Mouse (Mus musculus) testis, adult 2 months (tissue): ENCODE measurements at regions not wholly inside any gene's neighbourhood (a gene's known extent, or its start where the extent isn't known, plus 50 kb on each side); places are given as distances from the start of the nearest gene placed in this dataset.

Experiments used
- H3K27ac ChIP-seq: fragments of 200-500 bp; 2 replicates; pipeline ENCODE4 v1.5.1; 2012; ENCODE audit warnings: low read depth, low read length; ENCODE audit not compliant: control insufficient read depth, insufficient read depth
- H3K27me3 ChIP-seq: fragments of 200-500 bp; 2 replicates; pipeline ENCODE4 v1.6.1; 2012; ENCODE audit warnings: mild to moderate bottlenecking, low read length, moderate library complexity; ENCODE audit not compliant: control insufficient read depth, insufficient read depth
- H3K36me3 ChIP-seq: fragments of 200-500 bp; 2 replicates; pipeline ENCODE4 v1.6.1; 2012; ENCODE audit warnings: mild to moderate bottlenecking, low read length; ENCODE audit not compliant: control insufficient read depth, insufficient read depth
- H3K4me1 ChIP-seq: fragments of 200-500 bp; 2 replicates; pipeline ENCODE4 v1.6.1; 2012; ENCODE audit warnings: low read length; ENCODE audit not compliant: control insufficient read depth, insufficient read depth
- H3K4me3 ChIP-seq: fragments of 200-500 bp; 2 replicates; pipeline ENCODE4 v1.5.1; 2012; ENCODE audit warnings: low read depth, mild to moderate bottlenecking, low read length, moderate library complexity, mixed read lengths; ENCODE audit not compliant: control insufficient read depth
- CTCF ChIP-seq: fragments of 200-500 bp; IDR thresholded peaks from 2 replicates; pipeline ENCODE4 v1.5.1; 2012; ENCODE audit warnings: low read depth, mild to moderate bottlenecking, inconsistent platforms, low read length, moderate library complexity; ENCODE audit not compliant: control insufficient read depth, insufficient read depth, insufficient replicate concordance
- POLR2A ChIP-seq: fragments of 200-500 bp; IDR thresholded peaks from 2 replicates; pipeline ENCODE4 v1.6.1; 2012; ENCODE audit warnings: low read depth, mild to moderate bottlenecking, inconsistent platforms, low read length, moderate library complexity; ENCODE audit not compliant: control insufficient read depth

DNA sequence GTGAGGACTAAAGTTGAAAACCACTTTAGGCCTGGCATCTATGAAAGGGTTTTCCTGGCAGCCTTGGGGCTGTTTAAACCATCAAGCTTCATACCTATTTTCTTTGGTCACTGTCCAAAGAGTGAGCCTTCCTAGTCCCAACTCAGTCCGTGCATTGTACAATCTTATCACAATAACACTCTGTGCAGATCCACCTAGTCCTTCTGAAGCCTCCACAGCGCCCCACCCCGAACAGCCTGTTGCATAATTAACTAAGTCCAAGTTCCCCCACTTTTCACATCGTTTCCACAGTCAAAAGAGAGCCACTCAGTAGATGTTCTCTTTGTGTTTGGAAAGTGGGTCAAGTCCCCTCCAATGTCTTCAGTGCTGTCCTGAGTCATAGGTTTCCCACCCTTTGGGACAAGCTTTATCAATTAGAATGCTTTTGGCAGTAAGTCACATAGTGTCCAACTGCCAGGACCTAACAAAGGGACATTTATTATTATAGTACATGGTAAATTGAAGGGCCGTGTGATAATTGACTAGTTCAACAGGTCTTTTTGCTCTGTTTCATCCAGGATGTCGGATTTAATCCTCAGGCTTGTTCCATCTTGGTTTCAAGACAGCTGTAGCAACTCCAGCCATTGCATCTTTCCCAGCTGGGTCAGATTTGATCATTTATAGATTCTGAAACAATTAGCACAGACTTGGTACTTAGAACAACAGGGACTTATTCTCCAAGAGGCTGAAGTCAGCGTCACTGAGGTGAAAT lies 187.0 kb upstream of the Jade1 start:
- no peak overlapping the region for H3K4me3 ChIP-seq
- TF ChIP-seq POLR2A (no peak), CTCF (no peak)
- H3K27ac ChIP-seq, result no peak overlapping the region
- peaks cover 3% of the 10 kb centered on the region; the same call in 1 of the 2 replicates for H3K4me1 ChIP-seq
- no peaks in the 10 kb centered on the region for H3K36me3 ChIP-seq
- H3K27me3 ChIP-seq, result no peaks in the 10 kb centered on the region

DNA sequence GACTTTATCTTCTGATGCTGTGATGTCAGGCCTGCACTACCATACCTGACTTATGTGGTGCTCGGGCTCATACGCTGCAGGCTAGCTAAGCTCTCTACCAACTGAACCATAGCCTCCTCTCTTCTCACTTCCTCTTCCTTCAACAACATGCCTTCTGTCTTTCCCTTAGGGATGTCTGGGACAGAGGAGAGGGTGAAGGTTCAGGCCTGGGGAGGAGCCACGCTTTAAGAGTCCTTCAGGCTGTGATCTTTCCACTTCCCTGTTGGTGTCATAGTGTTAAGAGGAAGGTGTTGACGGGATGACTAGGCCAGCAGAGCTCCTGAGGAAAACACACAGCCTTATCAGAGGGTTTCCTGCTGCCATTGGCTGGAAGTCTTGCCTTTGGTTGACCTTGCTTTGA lies 188.8 kb upstream of the Jade1 start:
- Histone ChIP-seq H3K36me3 (no peaks in the 10 kb centered on the region), H3K27ac (no peak overlapping the region), H3K27me3 (no peaks in the 10 kb centered on the region), H3K4me3 (no peak overlapping the region), H3K4me1 (peaks cover 3% of the 10 kb centered on the region; the same call in 1 of the 2 replicates)
- TF ChIP-seq POLR2A (no peak), CTCF (no peak)

DNA sequence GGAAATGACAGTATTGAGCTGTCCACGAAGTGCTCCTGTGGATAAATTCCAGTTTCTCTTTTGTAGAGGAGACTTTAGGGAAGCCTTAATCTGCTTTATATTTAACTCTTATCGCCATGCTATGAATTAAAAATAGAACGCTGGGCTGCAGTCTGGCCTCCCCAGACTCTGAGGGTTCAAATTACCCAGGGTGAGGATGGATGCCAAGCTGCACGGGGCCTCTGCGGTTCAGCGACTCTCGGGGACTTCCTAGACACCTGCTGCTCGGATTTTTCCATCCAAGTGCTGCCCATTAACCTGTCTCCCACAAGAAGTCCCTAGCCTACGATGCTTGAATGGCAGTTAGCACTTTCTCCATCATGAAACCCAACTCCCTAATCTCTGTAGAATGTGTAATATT lies 189.3 kb upstream of the Jade1 start:
- Histone ChIP-seq H3K27me3 (no peaks in the 10 kb centered on the region), H3K4me3 (no peak overlapping the region), H3K36me3 (no peaks in the 10 kb centered on the region), H3K4me1 (peaks cover 3% of the 10 kb centered on the region; the same call in 1 of the 2 replicates), H3K27ac (no peak overlapping the region)
- no peak for TF ChIP-seq POLR2A
- no peak for TF ChIP-seq CTCF

DNA sequence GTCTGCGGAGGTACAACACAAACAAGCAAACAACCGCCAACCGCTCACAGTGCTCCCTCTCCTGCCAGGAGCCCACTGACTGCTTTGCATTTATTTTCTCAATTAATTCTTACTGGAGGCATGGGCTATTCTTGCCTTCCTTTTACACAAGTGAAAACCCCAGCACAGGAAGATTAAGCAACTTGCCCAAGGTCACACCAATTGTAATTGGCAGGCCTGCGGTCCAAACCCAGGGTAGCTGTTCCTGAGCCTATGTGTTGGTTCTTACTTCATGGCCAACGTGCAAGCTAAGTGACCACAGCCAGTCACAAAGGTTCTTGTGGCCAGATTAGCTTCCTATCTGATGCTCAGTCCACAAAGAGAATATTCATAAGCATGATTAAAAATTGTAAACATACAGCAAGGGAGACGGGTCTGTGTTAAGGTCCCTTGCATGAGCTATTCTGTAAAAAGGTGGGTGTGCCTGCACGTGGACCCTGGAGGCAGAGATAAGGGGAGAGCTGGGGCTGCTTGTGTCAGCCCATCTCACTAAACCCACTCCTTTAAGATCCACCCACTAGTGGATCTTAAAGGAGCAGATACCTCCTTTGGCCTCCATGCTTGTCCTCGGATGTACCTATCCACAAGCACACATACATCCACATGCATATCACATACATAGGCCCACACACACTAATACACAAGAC lies 190.2 kb upstream of the Jade1 start:
- H3K27ac ChIP-seq, result no peak overlapping the region
- no peak overlapping the region for H3K4me3 ChIP-seq
- H3K36me3 ChIP-seq, result no peaks in the 10 kb centered on the region
- peaks cover 3% of the 10 kb centered on the region; the same call in 1 of the 2 replicates for H3K4me1 ChIP-seq
- no peak for TF ChIP-seq CTCF
- TF ChIP-seq POLR2A, result no peak
- H3K27me3 ChIP-seq, result no peaks in the 10 kb centered on the region

DNA sequence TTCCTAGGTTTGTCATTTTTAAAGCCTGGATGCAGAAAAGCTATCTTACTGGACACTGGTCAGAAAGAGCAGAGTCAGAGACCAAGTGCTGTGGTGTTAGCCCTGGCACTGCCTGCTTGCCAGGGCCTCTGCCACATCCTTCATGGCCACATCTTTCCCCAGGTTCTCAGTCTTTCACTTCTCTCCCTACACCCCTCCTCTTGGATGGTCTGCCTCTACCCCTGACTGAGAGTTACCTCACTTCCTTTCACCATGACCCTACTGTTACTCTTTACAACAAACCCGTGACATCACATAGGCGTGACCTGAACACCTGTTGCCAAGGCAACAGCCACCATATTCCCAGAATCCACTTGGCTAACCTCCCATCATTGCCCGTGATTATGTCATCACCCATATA lies 191.6 kb upstream of the Jade1 start:
- Histone ChIP-seq H3K4me1 (peaks cover 3% of the 10 kb centered on the region; the same call in 1 of the 2 replicates), H3K27ac (peak overlapping the region; percentile 69; the same call in 1 of the 2 replicates), H3K4me3 (no peak overlapping the region), H3K27me3 (no peaks in the 10 kb centered on the region), H3K36me3 (no peaks in the 10 kb centered on the region)
- TF ChIP-seq CTCF, result no peak
- TF ChIP-seq POLR2A, result no peak

DNA sequence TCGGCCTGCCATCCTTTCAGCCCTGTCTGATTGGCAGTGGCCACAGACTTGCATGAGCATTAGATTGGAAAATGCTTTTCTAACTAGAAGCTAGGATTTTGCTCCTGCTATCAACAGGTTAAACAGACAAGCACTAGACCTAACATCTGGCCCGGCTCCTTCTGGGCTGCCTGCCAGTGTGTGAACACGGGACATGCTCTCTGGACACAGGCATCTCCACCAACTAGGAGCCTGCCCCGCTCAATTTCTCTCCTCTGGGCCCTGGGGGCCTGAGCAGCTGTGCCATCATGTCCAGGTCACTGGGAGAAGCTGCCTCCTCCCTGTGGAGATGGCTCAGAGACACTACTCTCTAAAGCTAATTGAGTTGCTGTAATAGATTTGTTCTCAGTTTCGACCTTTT lies 195.3 kb upstream of the Jade1 start:
- H3K27ac ChIP-seq, result no peak overlapping the region
- H3K27me3 ChIP-seq, result no peaks in the 10 kb centered on the region
- peaks cover 3% of the 10 kb centered on the region; the same call in 1 of the 2 replicates for H3K4me1 ChIP-seq
- H3K36me3 ChIP-seq, result no peaks in the 10 kb centered on the region
- H3K4me3 ChIP-seq, result no peak overlapping the region
- TF ChIP-seq CTCF (no peak), POLR2A (no peak)

DNA sequence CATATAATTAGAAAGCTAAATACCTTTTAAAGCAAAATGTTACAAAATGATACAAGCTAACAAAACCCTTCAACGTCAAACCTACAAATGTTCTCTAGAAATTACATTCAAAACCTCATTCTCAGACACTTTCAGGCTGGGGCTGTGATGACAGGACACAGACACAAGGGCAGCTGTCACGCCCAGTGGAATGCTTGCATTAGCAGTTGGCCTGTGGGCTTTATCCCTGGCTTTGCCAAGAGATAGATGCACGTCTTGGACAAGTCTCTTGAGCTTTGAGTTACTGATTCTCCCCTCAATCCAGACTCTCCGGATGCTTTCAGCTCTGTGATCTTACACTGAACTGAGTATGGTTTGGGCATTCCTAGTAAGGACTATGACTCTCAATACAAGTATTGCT lies 196.1 kb upstream of the Jade1 start:
- TF ChIP-seq CTCF, result no peak
- TF ChIP-seq POLR2A, result no peak
- Histone ChIP-seq H3K4me1 (no peaks in the 10 kb centered on the region; the same call in 1 of the 2 replicates), H3K36me3 (no peaks in the 10 kb centered on the region), H3K27ac (no peak overlapping the region), H3K27me3 (no peaks in the 10 kb centered on the region), H3K4me3 (no peak overlapping the region)
